Mouse (Mus musculus) olfactory bulb, adult 2 months (tissue): ENCODE data around the gene A330070K13Rik.

ENCODE experiments used
- CTCF ChIP-seq: fragments of 200-500 bp; IDR thresholded peaks from 2 replicates; pipeline ENCODE4 v1.5.1; 2012; ENCODE audit warnings: low read depth, mild to moderate bottlenecking, low read length, moderate library complexity; ENCODE audit not compliant: insufficient read depth
- POLR2A ChIP-seq: fragments of 200-500 bp; IDR thresholded peaks from 2 replicates; pipeline ENCODE4 v1.6.1; 2012; ENCODE audit warnings: mild to moderate bottlenecking, low read depth, low read length, moderate library complexity; ENCODE audit not compliant: insufficient read depth

GRCm38 (mm10) chr5:130363111-130363510, 21.3 kb downstream of the A330070K13Rik start:
- TF ChIP-seq CTCF (no peak), POLR2A (no peak)
